Comparison of ENCODE assay signal across 19 mouse cellular contexts in genomic region chr10:77413791-77414190, GRCm38 (mm10).
"Had no signal": no experiment of that assay in that cellular context is flagged by ENCODE, and none has a peak within 500 bp of the region (broad histone marks: within the 10 kb centered on the region; RNA-seq: fewer than 3 reads in every experiment).

No protein-coding gene starts in this region.

- H3K9me3 ChIP-seq: limb, embryonic 10.5 days; limb, embryonic 13.5 days; liver, embryonic 12.5 days; liver, embryonic 15.5 days; lung, embryonic 15.5 days; midbrain, embryonic 10.5 days; midbrain, embryonic 15.5 days; neural tube, embryonic 12.5 days; neural tube, embryonic 15.5 days had no signal

- ATAC-seq: liver, embryonic 12.5 days; midbrain, embryonic 15.5 days had no signal

- H3K36me3 ChIP-seq: limb, embryonic 10.5 days; limb, embryonic 13.5 days; liver, embryonic 12.5 days; liver, embryonic 15.5 days; lung, embryonic 15.5 days; midbrain, embryonic 10.5 days; midbrain, embryonic 15.5 days; neural tube, embryonic 12.5 days; neural tube, embryonic 15.5 days had no signal

- H3K27ac ChIP-seq: limb, embryonic 10.5 days; limb, embryonic 13.5 days; liver, embryonic 12.5 days; liver, embryonic 15.5 days; lung, embryonic 15.5 days; midbrain, embryonic 10.5 days; midbrain, embryonic 15.5 days; neural tube, embryonic 12.5 days; neural tube, embryonic 15.5 days had no signal

- DNase-seq: kidney, adult 18-20 months; kidney, adult 9 months; kidney, postnatal 14 days; kidney, postnatal 4 days; liver; lung, adult 18-20 months; lung, postnatal 10 days; lung, postnatal 4 days; thymus, adult 18-20 months; thymus, postnatal 36 days had no signal

- H3K4me3 ChIP-seq: limb, embryonic 10.5 days; limb, embryonic 13.5 days; liver, embryonic 12.5 days; liver, embryonic 15.5 days; lung, embryonic 15.5 days; midbrain, embryonic 10.5 days; midbrain, embryonic 15.5 days; neural tube, embryonic 12.5 days; neural tube, embryonic 15.5 days had no signal
